Mouse (Mus musculus) embryonic facial prominence, embryonic 13.5 days (tissue): ENCODE results near the gene Naaa. TPM values are rescaled to one million over a fixed set of nuclear protein-coding genes. Genes with fewer than 3 reads are reported as not detected.

ENCODE experiments used
- polyA plus RNA-seq: library from polyadenylated mRNA; unstranded; fragments of >200 nt; fragmentation: Nextera tagmentation; extraction: Ambion mirVana; gene quantifications from 2 replicates; pipeline ENCODE4 v1.2.1, GENCODE M21; 2015

The Naaa gene
- polyA plus RNA-seq, 1 experiment from 2014 or later: 10.2 TPM

Other genes starting within 250 kb of the Naaa start
- gene Cdkl2, start 234.3 kb downstream of the Naaa start, polyA plus RNA-seq: 1.3 and 1.4 TPM in 2 replicates
- gene G3bp2, start 194.5 kb downstream of the Naaa start, polyA plus RNA-seq: 202 and 213 TPM in 2 replicates
- gene Uso1, start 140.2 kb downstream of the Naaa start, polyA plus RNA-seq: 45.4 and 47.0 TPM in 2 replicates
- not detected in 2 replicates for gene U90926, start 62.8 kb downstream of the Naaa start, polyA plus RNA-seq
- 0.39 TPM in 1 of 2 replicates, not detected in the other for gene Ppef2, start 21.9 kb downstream of the Naaa start, polyA plus RNA-seq
- 41.0 and 44.8 TPM in 2 replicates for gene Sdad1, start 32.3 kb upstream of the Naaa start, polyA plus RNA-seq
- not detected in 2 replicates for gene Cxcl9, start 49.9 kb upstream of the Naaa start, polyA plus RNA-seq
- 2.4 and 2.5 TPM in 2 replicates for gene Art3, start 53.7 kb upstream of the Naaa start, polyA plus RNA-seq
- gene Cxcl10, start 70.7 kb upstream of the Naaa start, polyA plus RNA-seq: 0.45 and 0.73 TPM in 2 replicates
- gene Nup54, start 157.0 kb upstream of the Naaa start, polyA plus RNA-seq: 52.7 and 57.0 TPM in 2 replicates
- 7.9 and 9.0 TPM in 2 replicates for gene Scarb2, start 228.7 kb upstream of the Naaa start, polyA plus RNA-seq